Mouse (Mus musculus) bone marrow macrophage, adult 2 months (primary cell): ENCODE data around the gene Dnajc6.

Experiments used
- CTCF ChIP-seq: IDR thresholded peaks from 2 replicates; pipeline ENCODE4 v1.5.1; 2012; ENCODE audit warnings: low read depth, mild to moderate bottlenecking, low read length, moderate library complexity
- POLR2A ChIP-seq: IDR thresholded peaks from 2 replicates; pipeline ENCODE4 v1.6.1; 2012; ENCODE audit warnings: mild to moderate bottlenecking, low read depth, low read length, borderline replicate concordance

DNA sequence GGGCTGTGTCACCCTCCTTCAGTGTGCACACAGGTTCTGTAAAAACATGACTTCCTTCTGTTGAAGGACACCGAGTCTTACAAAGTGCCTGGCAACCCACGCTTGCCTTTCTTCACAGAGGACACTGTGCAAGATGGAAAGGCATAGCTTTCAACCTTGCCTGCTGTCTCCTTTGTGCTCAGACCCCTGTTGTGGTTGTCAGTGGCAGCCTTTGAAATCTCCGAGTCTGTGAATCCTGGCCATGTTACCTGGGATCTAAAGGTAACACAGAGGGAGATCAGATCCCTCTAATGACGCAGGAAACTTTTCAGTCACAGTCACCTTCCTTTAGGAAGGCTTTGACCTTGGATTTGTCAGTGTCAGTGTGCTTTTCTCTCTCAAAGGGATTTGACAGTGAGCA is 84.7 kb downstream of the Dnajc6 start:
- TF ChIP-seq CTCF (no peak), POLR2A (no peak)
